Mouse (Mus musculus): Measurements from ENCODE around the gene Tbc1d8.

DNA sequence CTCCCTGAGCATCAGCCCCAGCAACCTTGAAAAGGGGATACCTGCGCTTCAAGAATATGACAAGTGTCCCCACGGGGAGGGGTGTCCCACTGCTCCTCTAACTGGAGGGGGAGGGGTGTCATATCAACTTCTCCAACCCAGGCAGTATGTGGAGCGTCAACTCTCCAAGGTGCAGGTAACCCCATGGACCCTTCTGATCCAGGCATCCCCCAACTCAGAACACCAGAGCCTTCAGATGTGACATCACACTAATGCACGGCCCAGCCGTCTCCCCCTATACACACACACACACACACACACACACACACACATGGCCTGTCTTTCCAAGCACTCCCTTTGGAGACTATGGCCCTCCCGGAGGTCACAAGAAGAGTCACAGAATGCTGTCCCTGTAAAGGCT lies 86.9 kb downstream of the Tbc1d8 start:
- TF ChIP-seq CTCF (IDR thresholded peaks at IDR 0.05; ENCODE audit: low read depth): no peak
- no peak for TF ChIP-seq EP300 (IDR thresholded peaks at IDR 0.05; ENCODE audit: low read depth)
